Mouse (Mus musculus): ENCODE measurements around the gene Anln. TPM values are rescaled to one million over a fixed set of nuclear protein-coding genes. Genes with fewer than 3 reads are reported as not detected.
A peak's percentile ranks its signal among the peaks of the same experiment; 100 is the strongest.
"Not testable (repeated sequence)": the region's sequence is repeated elsewhere in the genome, so short reads cannot be mapped to it uniquely, and the experiment has no call there.

The Anln gene
- total RNA-seq (2021), result 1 to 10 TPM in 1 of 2 experiments, under 1 TPM in 1; 0.96 to 1.6 TPM
- long read RNA-seq, experiment 1, result 0 reads
- long read RNA-seq, experiment 2, full-length matches to known transcripts, result 1 of 1 reads
- long read RNA-seq, experiment 2, partial matches to known transcripts, result 0 of 1 reads
- long read RNA-seq, experiment 2, other reads (novel, unspliced or antisense), result 0 of 1 reads

DNA sequence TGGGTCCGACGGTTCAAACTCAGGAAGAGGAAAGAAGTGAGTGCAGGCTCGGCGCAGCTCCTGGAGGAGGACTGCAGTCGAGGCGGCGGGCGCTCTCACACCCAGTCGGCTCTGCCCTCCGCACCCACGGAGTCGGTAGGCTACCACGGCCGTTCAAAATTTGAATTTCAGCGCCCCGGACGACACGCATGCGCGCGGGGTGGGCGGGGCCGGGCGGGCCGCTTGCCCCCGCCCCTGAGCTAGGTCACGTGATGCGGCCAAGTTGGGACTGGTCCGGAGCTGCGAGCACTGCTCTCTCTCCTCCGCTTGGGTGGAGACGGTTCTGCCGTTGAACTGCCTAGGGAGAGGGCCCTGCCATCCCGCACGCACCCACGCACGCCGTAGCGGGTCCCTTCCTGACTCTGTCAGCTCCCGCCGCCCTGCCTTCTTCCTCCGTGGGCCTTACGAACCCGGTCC, at the start of gene Anln:
Gene Anln, minus strand, starts transcription at position 168 of the 456 bp plus-strand sequence.
- DNase-seq, result peak; percentile 87 to 90
- intact Hi-C loops (cut with DNase I), result no loop called here

DNA sequence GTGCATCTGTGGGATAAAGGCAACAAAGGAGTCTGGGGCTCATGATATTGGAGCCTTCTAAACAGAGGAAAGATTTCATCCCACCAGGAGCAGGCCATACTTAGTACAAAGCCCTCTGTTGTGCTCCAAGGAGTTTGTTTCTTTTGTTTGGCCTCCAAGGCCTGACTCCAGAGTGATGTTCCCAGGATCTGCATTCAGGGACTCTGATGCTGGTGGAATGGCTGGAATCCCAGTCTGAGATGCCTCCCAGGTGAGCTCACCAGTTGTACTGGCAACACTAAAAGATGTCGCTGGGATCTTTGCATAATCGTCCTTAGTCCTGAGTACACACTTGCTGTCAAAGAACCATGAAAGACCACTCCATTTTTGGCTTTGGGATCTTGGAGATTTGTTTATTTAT, 45.1 kb upstream of the Anln start:
- intact Hi-C loops (cut with DNase I), result no loop called here
- no peak for DNase-seq

DNA sequence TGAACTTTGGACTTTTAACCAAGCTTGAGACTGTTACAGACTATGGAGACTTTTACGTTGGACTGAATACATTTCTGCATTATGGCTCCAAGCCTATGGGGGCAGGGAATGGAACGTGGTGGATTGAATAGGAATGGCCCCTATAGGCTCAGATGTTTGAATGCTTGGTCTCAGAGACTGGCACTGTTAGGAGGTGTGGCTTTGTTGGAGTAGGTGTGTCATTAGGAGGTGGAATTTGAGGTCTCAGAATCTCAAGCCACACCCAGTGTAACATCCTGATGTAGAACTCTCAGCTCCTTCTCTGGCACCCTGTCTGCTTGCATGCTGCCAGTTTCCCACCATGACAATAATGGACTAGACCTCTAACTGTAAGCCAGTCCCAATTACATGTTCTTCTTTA, 44.2 kb upstream of the Anln start:
- intact Hi-C loops (cut with DNase I), result no loop called here
- no peak for DNase-seq

DNA sequence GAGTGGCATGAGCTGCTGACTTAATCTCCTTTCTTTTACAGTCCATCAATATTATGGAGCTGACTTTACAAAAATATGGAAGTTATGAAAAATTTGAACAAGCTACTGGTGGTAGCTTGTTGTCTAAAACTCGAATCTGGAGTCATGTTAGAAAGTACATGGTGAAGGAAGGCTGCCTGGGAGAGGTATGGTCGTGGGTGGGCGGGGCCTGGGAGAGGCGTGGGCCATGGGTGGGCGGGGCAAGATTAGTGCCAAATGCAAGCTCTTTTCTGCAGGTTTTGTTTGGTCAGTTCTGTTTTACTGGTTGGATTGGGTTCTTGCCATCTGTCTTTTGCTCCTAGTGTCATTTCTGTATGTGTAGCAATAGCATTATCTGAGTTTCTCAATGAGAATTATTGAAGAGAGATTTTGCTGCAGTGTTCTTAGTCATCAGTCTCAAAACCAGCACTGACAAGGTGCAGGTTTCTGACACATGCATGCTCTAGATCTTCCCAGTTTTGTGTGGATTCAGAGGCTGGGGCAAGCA, 41.4 kb upstream of the Anln start:
- no peak for DNase-seq
- intact Hi-C loops (cut with DNase I), result no loop called here

DNA sequence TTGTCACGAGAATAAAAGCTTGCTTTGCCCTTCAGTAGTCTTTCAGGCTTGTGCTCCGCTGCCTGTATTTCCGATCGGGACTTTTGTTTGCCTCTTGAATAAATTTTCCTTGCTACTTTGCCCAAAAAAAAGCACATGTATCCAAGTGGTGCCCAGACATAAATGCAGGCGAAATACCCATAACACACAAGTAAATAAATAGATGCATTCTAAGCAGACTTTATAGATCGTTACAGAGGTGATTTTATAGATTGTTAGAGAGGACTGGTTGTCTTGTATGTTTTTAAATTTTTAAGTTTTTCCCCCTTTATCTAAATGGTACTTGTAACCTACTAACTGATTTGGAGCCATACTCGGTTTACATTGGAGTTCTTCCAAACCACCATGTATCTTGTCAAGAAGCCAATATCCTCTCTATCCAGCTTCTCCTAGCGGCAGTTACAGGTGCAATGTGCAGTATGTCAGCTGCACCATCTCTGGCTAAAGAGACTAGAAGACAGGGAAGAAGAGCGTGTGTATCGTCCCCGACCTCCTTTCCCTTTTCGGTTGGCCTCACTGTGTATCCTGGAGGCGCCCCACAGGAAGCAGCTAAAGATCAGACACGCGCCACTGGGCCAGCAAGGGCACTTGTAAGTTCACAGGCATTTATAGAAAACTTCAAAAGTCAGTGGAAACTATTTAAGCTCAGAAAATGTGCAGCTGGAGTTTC, 40.7 kb upstream of the Anln start:
- no peak for DNase-seq
- intact Hi-C loops (cut with DNase I), result no loop called here

DNA sequence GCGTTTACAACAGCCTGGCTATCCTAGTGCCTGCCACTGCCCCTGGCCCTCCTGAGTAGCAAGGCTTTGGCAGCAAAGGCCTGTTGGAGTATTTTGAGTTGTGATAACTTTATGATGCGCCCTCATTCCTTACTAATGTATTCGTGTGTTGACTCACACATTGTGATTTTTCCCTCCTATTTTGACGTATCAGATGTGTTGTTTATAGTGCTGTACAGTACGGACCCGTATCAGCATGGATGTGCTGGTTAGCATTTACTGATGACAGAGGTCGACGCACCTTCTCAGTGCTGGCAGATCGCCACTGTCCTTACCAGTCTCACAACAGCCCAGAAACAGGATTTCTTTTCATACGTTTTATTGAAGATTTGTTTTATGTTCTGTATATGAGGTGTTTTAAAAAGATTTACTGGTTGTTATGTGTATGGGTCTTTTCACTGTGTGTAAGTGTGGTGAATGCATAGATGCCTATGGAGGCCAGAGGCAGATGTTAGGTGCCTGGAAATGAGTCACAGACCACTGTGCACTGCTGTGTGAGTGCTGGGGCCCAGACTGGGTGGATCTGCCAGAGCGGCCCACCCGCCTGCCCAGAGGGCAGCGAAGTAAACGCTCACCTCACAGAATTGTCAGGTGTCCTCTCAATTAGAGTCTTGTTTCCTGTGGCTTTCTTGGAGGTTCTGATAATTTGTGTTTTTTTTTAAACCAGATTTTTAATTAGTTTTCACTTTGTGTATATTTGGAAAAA, 39.9 kb upstream of the Anln start:
- no peak for DNase-seq
- intact Hi-C loops (cut with DNase I), result no loop called here

GRCm38 (mm10) chr9:22428028-22428665, 39.2 kb upstream of the Anln start:
- intact Hi-C loops (cut with DNase I), result no loop called here
- no peak for DNase-seq

GRCm38 (mm10) chr9:22424719-22425118, 35.7 kb upstream of the Anln start:
- DNase-seq, result no peak
- intact Hi-C loops (cut with DNase I), result no loop called here

- intact Hi-C loops (cut with DNase I), result no loop called here
- DNase-seq, result no peak
Observed at GRCm38 (mm10) chr9:22424196-22424595, 35.2 kb upstream of the Anln start.

GRCm38 (mm10) chr9:22423507-22423906, 34.5 kb upstream of the Anln start:
- no peak for DNase-seq
- intact Hi-C loops (cut with DNase I), result no loop called here

DNA sequence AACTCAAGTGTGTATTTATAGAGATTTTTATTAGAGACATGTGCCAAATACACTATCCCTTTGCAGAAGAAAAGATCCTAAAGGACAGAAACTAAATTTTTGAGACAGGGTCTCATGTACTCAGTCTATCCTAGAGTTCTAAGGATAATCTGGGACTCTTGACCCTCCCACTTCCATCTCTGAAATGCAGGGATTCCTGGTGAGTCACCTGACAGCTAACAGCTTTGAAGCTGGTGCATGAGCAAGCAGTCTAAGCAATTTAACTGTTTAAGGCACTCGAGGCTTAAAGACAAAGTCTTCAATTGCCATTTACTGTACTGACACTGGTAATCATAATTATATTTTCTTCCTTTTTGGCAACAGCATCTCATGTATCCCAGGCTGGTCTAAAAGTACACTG, 33.6 kb upstream of the Anln start:
- DNase-seq, result no peak
- intact Hi-C loops (cut with DNase I), result no loop called here

GRCm38 (mm10) chr9:22420491-22420890, 31.5 kb upstream of the Anln start:
- intact Hi-C loops (cut with DNase I), result no loop called here
- DNase-seq, result no peak

DNA sequence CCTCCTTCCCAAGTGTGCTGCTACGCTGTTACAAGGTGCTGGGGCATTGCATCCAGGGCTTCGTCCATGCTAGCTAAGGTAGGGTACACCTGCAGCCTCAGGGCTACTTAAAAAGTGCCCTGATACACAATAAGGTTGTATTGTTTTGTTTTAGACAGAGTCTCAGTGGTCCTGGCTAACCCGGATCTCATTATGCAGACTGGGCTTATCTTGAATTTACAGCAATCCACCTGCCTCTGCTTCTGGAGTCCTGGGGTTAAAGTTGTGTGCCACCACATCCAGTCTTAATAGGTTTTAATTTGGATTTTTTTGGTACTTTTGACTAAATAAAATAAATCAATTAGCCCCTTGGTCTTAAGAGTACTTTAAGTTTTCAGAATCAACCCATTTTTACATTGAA, 30.9 kb upstream of the Anln start:
- intact Hi-C loops (cut with DNase I), result no loop called here
- DNase-seq, result no peak

DNA sequence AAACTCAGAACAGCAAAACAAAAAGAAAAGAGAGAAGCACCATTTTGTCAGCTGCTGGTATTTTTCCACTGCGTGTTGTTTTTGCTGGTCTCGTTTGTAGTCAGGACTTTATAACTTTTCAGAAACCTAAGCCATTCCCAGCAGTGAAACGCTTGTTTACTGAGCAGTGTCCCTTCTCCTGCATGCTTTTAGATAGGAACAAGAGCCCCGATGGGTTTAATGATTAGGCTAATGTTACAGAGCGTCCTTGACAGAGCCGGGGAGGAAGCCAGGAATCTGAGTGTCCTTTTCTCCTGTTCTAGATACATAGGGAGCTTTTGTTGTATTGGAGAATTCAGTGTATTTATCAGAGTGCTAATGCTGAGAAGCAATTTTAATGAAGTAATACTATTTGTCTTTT, 28.6 kb upstream of the Anln start:
- intact Hi-C loops (cut with DNase I), result no loop called here

DNA sequence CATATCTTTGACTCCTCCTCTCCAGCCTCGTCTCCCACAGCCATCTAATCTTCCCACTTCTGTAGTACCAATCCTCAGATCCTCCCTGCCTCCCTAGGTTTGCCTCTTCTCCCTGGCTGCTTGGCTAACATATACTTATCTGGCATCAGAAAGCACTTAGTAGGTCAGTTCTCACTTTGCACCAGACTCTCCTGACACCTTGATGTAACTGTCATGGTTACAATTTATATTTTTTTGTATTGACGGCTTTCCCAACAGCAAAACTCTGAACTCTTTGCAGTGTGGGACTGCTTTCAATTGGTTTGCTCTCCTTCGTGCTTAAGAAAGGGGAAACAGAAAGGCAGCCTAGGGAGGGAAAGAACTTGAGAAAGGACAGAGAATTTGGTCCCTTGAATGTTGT, 27.2 kb upstream of the Anln start:
- intact Hi-C loops (cut with DNase I), result no loop called here
- DNase-seq, result no peak

More for the DNA sequence above, 28.6 kb upstream of the Anln start:
- no peak for DNase-seq

GRCm38 (mm10) chr9:22411002-22411857, 22.2 kb upstream of the Anln start, which contains the start of gene 9530077C05Rik:
TSS of gene 9530077C05Rik (plus strand) at chr9:22411513.
- DNase-seq, result peak; percentile 92 to 93
- intact Hi-C loops (cut with DNase I), result no loop called here

- DNase-seq, result no peak
- intact Hi-C loops (cut with DNase I), result loop anchor here (10.0 kb wide), 1 partner anchor 175 kb away; no protein-coding TSS in a partner anchor
Observed at GRCm38 (mm10) chr9:22409501-22409900, 20.5 kb upstream of the Anln start.

- intact Hi-C loops (cut with DNase I), result loop anchor here (10.0 kb wide), 1 partner anchor 174 kb away; no protein-coding TSS in a partner anchor
- DNase-seq, result not testable (repeated sequence)
Observed at GRCm38 (mm10) chr9:22408344-22408743, 19.4 kb upstream of the Anln start.

DNA sequence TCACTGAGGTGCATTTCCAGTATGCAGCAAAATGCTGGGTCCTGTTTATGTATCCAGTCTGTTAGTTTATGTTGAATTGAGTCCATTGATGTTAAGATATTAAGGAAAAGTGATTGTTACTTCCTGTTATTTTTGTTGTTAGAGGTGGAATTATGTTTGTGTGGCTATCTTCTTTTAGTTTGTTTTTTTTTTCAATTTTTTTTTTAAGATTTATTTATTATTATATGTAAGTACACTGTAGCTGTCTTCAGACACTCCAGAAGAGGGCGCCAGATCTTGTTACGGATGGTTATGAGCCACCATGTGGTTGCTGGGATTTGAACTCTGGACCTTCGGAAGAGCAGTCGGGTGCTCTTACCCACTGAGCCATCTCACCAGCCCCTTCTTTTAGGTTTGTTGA, 18.6 kb upstream of the Anln start:
- intact Hi-C loops (cut with DNase I), result loop anchor here (10.0 kb wide), 1 partner anchor 173 kb away; no protein-coding TSS in a partner anchor
- DNase-seq, result not testable (repeated sequence)

GRCm38 (mm10) chr9:22405414-22405813, 16.4 kb upstream of the Anln start:
- DNase-seq, result no peak
- intact Hi-C loops (cut with DNase I), result loop anchor here (10.0 kb wide), 1 partner anchor 171 kb away; no protein-coding TSS in a partner anchor
